Mouse (Mus musculus) neural tube, embryonic 13.5 days (tissue): ENCODE measurements at regions not wholly inside any gene's neighbourhood (a gene's known extent, or its start where the extent isn't known, plus 50 kb on each side); places are given as distances from the start of the nearest gene placed in this dataset.
A peak's percentile ranks its signal among the peaks of the same experiment; 100 is the strongest.

Experiments used
- ATAC-seq: fragments of 200-750 bp; cut with Nextera tagmentation; 2 replicates; pipeline ENCODE4 v1.8.0; 2017; ENCODE audit warnings: low read depth, mild to moderate bottlenecking, moderate TSS enrichment, moderate library complexity
- H3K27ac ChIP-seq: fragments of 300-500 bp; sonication (generic); replicated peaks from 2 replicates; pipeline ENCODE4 v1.5.1; 2015; ENCODE audit warnings: moderate library complexity, mild to moderate bottlenecking, inconsistent platforms
- H3K27me3 ChIP-seq: fragments of 300-500 bp; sonication (generic); 2 replicates; pipeline ENCODE4 v1.6.1; 2015; ENCODE audit warnings: mild to moderate bottlenecking, inconsistent platforms
- H3K36me3 ChIP-seq: fragments of 300-500 bp; sonication (generic); 2 replicates; pipeline ENCODE4 v1.6.1; 2015; ENCODE audit warnings: mild to moderate bottlenecking, inconsistent platforms
- H3K4me1 ChIP-seq: fragments of 300-500 bp; sonication (generic); replicated peaks from 2 replicates; pipeline ENCODE4 v1.6.1; 2015; ENCODE audit warnings: inconsistent platforms
- H3K4me2 ChIP-seq: fragments of 300-500 bp; sonication (generic); 2 replicates; pipeline ENCODE4 v1.6.1; 2015; ENCODE audit warnings: inconsistent platforms, mild to moderate bottlenecking, moderate library complexity
- H3K4me3 ChIP-seq: fragments of 300-500 bp; sonication (generic); 2 replicates; pipeline ENCODE4 v1.5.1; 2015; ENCODE audit warnings: mild to moderate bottlenecking, inconsistent platforms
- H3K9ac ChIP-seq: fragments of 300-500 bp; sonication (generic); 2 replicates; pipeline ENCODE4 v1.6.1; 2015; ENCODE audit warnings: moderate library complexity, mild to moderate bottlenecking, inconsistent platforms
- H3K9me3 ChIP-seq: fragments of 300-500 bp; sonication (generic); 2 replicates; pipeline ENCODE4 v1.6.1; 2016; ENCODE audit warnings: inconsistent platforms
- WGBS: fragments of 180-500 bp; shearing (Covaris S2); methylation state at CpG from one replicate; pipeline ENCODE4 v1.1.7; 2015; 5-methylcytosine and 5-hydroxymethylcytosine counted together

- WGBS = 52% methylated on average over 5 of the region's 5 CpGs
- no peak overlapping the region for H3K9ac ChIP-seq
Observed at GRCm38 (mm10) chr12:32717129-32717921, 102.0 kb upstream of the Nampt start.

DNA sequence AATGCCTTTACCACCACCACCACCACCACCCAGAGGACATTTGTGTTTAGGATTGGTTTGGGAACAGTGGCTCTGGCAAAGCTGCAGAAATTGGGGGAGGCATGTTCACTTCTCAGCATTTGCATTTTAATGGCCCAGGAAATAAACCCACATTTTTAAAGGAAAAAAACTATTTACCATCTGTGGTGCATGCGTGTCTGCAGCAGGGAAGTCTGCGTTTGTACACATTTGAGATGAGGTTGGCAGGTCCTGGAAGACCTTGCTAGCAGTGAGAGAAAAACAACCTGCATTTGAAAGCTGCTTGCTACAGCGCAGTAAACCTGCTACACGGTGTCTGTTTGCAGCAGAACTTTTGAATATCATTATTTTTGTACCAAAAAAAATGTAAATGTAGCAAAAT is 100.1 kb upstream of the Nampt start:
- Histone ChIP-seq H3K27me3 (no peaks in the 10 kb centered on the region), H3K9ac (no peak overlapping the region), H3K4me3 (no peak overlapping the region), H3K4me1 (peaks cover 12% of the 10 kb centered on the region), H3K36me3 (no peaks in the 10 kb centered on the region), H3K4me2 (no peak overlapping the region), H3K27ac (no peak overlapping the region), H3K9me3 (no peaks in the 10 kb centered on the region)
- 78% methylated on average over 4 of the region's 4 CpGs for WGBS
- no peak for ATAC-seq

More at GRCm38 (mm10) chr12:32717129-32717921, 102.0 kb upstream of the Nampt start:
- Histone ChIP-seq H3K4me1 (peaks cover 12% of the 10 kb centered on the region), H3K27ac (0 out of 2 replicates have a peak overlapping the region, but pooled peaks have one; percentile 33), H3K9me3 (no peaks in the 10 kb centered on the region), H3K27me3 (no peaks in the 10 kb centered on the region), H3K36me3 (no peaks in the 10 kb centered on the region), H3K4me2 (no peak overlapping the region), H3K4me3 (no peak overlapping the region)
- ATAC-seq = peak; percentile 85

- WGBS = 67% methylated on average over 7 of the region's 7 CpGs
Observed at GRCm38 (mm10) chr12:32724451-32725188, 94.7 kb upstream of the Nampt start.

GRCm38 (mm10) chr12:32727539-32727938 is 91.8 kb upstream of the Nampt start:
- Histone ChIP-seq H3K36me3 (no peaks in the 10 kb centered on the region), H3K27me3 (no peaks in the 10 kb centered on the region), H3K4me2 (no peak overlapping the region), H3K9ac (no peak overlapping the region), H3K4me1 (no peaks in the 10 kb centered on the region), H3K9me3 (no peaks in the 10 kb centered on the region), H3K4me3 (no peak overlapping the region), H3K27ac (no peak overlapping the region)
- 72% methylated on average over 1 of the region's 1 CpGs for WGBS
- ATAC-seq = no peak

More at GRCm38 (mm10) chr12:32724451-32725188, 94.7 kb upstream of the Nampt start:
- no peak overlapping the region for H3K4me3 ChIP-seq
- H3K4me2 ChIP-seq = no peak overlapping the region
- H3K27me3 ChIP-seq = no peaks in the 10 kb centered on the region
- no peak overlapping the region for H3K9ac ChIP-seq
- H3K9me3 ChIP-seq = no peaks in the 10 kb centered on the region
- peak; percentile 61 for ATAC-seq
- H3K4me1 ChIP-seq = no peaks in the 10 kb centered on the region
- H3K27ac ChIP-seq = no peak overlapping the region
- H3K36me3 ChIP-seq = no peaks in the 10 kb centered on the region

DNA sequence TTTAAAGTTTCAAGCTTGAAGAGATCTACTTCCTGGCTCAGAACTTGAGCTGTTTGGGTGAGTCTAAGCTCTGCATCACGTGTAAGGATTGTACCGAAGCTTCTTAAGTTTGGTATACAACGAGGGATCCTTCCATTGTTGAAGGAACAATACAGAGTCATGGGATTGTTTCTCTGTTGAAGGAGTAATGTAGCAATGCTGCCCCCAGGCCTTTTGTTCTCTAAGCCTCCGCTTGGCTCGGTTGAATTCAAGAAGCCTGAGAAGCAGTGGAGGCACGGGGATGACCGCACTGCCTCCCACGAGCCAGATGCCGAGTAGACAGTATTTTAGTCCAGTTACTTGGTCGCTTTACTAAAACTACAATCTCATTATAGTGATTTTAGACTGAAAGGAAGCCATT is 90.9 kb upstream of the Nampt start:
- 58% methylated on average over 10 of the region's 10 CpGs for WGBS
- no peak for ATAC-seq
- no peaks in the 10 kb centered on the region for H3K4me1 ChIP-seq

DNA sequence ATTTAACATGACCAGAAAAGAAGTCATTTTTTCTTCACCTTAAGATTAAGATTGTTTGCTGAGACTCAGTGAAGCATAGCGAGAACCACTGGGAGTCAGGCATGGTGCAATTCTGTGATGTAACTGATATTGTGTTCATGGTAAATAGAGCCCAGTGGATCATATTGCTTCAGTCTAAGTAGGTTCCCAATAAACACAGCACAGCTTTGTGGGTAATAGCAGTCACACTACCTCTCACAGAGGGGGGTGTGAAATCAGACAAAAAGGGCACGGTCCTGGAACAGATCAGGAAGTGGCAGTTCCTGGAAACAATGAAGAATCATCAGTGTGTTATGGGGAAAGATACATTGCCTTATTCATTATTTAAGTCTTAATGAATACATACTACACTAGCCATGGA is 84.1 kb upstream of the Nampt start:
- no peaks in the 10 kb centered on the region for H3K9me3 ChIP-seq
- 77% methylated on average over 2 of the region's 2 CpGs for WGBS
- no peak overlapping the region for H3K27ac ChIP-seq
- no peak overlapping the region for H3K9ac ChIP-seq
- no peak for ATAC-seq
- H3K4me3 ChIP-seq = no peak overlapping the region
- no peaks in the 10 kb centered on the region for H3K27me3 ChIP-seq
- no peaks in the 10 kb centered on the region for H3K36me3 ChIP-seq
- no peak overlapping the region for H3K4me2 ChIP-seq
- H3K4me1 ChIP-seq = no peaks in the 10 kb centered on the region

More for the DNA sequence above, 90.9 kb upstream of the Nampt start:
- Histone ChIP-seq H3K9me3 (no peaks in the 10 kb centered on the region), H3K4me3 (no peak overlapping the region), H3K27me3 (no peaks in the 10 kb centered on the region), H3K4me2 (no peak overlapping the region), H3K9ac (no peak overlapping the region), H3K36me3 (no peaks in the 10 kb centered on the region), H3K27ac (no peak overlapping the region)

GRCm38 (mm10) chr12:32741465-32741864 is 77.9 kb upstream of the Nampt start:
- Histone ChIP-seq H3K36me3 (no peaks in the 10 kb centered on the region), H3K4me1 (no peaks in the 10 kb centered on the region), H3K4me2 (no peak overlapping the region), H3K9ac (no peak overlapping the region), H3K27ac (no peak overlapping the region), H3K27me3 (no peaks in the 10 kb centered on the region), H3K9me3 (no peaks in the 10 kb centered on the region), H3K4me3 (no peak overlapping the region)
- no peak for ATAC-seq

DNA sequence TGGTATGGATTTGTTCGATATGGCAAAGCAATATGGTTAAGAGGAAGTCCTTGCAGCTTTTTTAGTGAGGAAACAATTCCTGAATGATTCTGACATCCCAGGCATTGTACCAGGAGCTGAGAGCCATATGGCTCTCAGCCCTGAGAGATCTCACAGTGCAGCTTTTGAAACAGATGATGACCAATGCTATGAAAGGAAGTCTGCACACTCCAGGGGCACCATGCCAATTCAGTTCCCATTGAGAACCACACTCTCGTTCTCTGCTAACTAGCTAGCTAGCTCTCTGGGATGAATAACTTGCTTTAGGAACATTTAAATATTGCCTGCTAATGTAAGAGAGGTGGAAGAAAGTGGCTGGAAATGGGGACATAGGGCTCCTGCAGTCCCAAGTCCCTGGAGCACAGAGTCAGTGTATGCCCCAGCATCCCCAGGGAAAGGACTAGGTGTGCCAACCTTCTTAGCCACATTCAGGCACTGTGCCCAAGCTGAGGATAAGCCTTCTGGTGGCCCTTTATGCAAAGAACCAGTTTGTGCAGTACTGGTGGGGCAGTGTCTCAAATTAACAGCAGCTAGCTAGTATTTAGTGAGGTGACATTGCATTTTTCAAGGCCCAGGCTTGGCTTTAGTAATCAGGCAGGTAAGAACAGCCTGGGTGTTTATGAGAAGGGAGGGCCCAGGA is 61.8 kb upstream of the Nampt start:
- Histone ChIP-seq H3K9me3 (no peaks in the 10 kb centered on the region), H3K4me2 (no peak overlapping the region), H3K9ac (no peak overlapping the region), H3K4me3 (no peak overlapping the region), H3K4me1 (no peaks in the 10 kb centered on the region), H3K27me3 (no peaks in the 10 kb centered on the region), H3K36me3 (no peaks in the 10 kb centered on the region), H3K27ac (no peak overlapping the region)
- no peak for ATAC-seq
- 66% methylated on average over 2 of the region's 2 CpGs for WGBS

DNA sequence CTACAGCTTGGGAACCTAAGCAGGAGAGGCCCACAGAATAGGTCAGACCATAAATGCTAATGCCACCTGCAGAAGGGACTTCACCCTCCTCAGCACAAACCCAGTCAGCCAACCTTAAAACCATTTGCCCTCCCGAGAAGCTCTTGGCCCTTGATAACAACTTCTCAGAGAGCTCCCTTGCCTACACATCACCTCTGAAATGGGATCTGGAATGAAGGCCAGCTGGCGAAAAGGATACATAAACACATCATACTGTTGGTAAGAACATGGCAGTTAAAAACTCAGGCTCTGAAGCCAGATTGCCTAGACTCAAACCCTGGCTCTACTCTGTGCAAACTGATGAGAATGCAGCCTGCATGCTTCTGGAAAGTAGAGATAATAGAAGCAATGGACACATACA is 61.2 kb upstream of the Nampt start:
- ATAC-seq = no peak
- H3K27me3 ChIP-seq = no peaks in the 10 kb centered on the region
- no peaks in the 10 kb centered on the region for H3K9me3 ChIP-seq
- no peak overlapping the region for H3K4me2 ChIP-seq
- no peak overlapping the region for H3K9ac ChIP-seq
- no peak overlapping the region for H3K4me3 ChIP-seq
- H3K36me3 ChIP-seq = no peaks in the 10 kb centered on the region
- 85% methylated on average over 2 of the region's 2 CpGs for whole genome bisulfite sequencing
- no peaks in the 10 kb centered on the region for H3K4me1 ChIP-seq
- no peak overlapping the region for H3K27ac ChIP-seq

DNA sequence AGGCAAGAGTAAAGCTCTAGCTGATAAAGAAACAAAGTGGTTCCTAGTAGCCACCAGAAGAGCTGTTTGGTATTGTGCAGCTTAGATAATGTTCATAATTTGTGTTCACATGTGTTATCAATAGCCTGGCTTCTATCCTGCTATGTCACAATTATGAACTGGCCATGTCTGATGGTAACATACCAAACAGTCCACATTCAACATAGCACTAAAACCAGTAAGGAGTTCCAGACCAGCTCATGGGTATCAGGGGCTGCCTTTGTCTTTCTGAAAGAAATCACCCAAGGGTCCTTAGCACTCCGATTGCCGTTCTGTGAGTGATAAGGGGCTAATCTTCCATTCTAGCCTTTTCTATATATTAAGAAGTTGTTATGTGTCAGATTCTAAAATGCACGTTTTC is 58.7 kb upstream of the Nampt start:
- no peak overlapping the region for H3K9ac ChIP-seq
- H3K4me3 ChIP-seq = no peak overlapping the region
- no peaks in the 10 kb centered on the region for H3K36me3 ChIP-seq
- H3K9me3 ChIP-seq = no peaks in the 10 kb centered on the region
- no peaks in the 10 kb centered on the region for H3K4me1 ChIP-seq
- WGBS = 91% methylated on average over 3 of the region's 3 CpGs
- no peak overlapping the region for H3K4me2 ChIP-seq
- ATAC-seq = no peak
- no peak overlapping the region for H3K27ac ChIP-seq
- no peaks in the 10 kb centered on the region for H3K27me3 ChIP-seq

DNA sequence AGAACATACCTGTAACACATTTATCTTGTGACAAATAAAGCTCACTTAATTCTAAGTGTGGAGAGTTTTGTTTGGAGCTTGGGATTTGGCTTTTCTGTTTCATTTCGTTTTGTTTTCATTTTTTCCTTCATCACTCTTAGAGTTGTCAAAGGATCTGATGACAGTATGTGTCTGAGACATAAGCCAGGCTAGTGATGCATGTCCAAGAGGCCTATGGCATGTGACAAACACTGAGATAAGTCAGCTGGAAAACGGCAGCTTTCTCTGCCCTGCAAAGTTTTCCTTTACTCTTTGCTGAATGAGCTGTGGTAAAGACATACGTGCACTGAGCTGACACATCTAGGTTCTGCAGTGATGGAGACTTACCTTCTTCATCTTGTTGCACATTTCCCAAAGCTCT is 58.3 kb upstream of the Nampt start:
- Histone ChIP-seq H3K9me3 (no peaks in the 10 kb centered on the region), H3K27me3 (no peaks in the 10 kb centered on the region), H3K27ac (no peak overlapping the region), H3K4me1 (no peaks in the 10 kb centered on the region), H3K4me3 (no peak overlapping the region), H3K36me3 (no peaks in the 10 kb centered on the region), H3K9ac (no peak overlapping the region), H3K4me2 (no peak overlapping the region)
- ATAC-seq = no peak
- 75% methylated on average over 3 of the region's 3 CpGs for WGBS

GRCm38 (mm10) chr12:32764271-32764670 is 55.1 kb upstream of the Nampt start:
- Histone ChIP-seq H3K9ac (no peak overlapping the region), H3K36me3 (no peaks in the 10 kb centered on the region), H3K9me3 (no peaks in the 10 kb centered on the region), H3K4me3 (no peak overlapping the region), H3K27ac (no peak overlapping the region), H3K4me2 (no peak overlapping the region), H3K4me1 (no peaks in the 10 kb centered on the region), H3K27me3 (no peaks in the 10 kb centered on the region)
- WGBS = 80% methylated on average over 3 of the region's 3 CpGs
- no peak for ATAC-seq
